Mouse (Mus musculus) heart, adult 2 months (tissue): ENCODE measurements around the gene Cntfr. TPM values are rescaled to one million over a fixed set of nuclear protein-coding genes. Genes with fewer than 3 reads are reported as not detected.
"Not testable (repeated sequence)": the region's sequence is repeated elsewhere in the genome, so short reads cannot be mapped to it uniquely, and the experiment has no call there.

Source experiments
- DNase-seq, 2 experiments: peaks; one replicate each; pipeline ENCODE4 v3.0.0; 2021
- H3K27ac ChIP-seq: fragments of 200-600 bp; 2 replicates; pipeline ENCODE4 v1.8.1; 2022
- H3K27me3 ChIP-seq: fragments of 200-500 bp; 2 replicates; pipeline ENCODE4 v1.6.1; 2012; ENCODE audit warnings: mild to moderate bottlenecking, low read length, inconsistent platforms, mixed read lengths; ENCODE audit not compliant: control insufficient read depth, insufficient read depth
- H3K36me3 ChIP-seq: fragments of 200-500 bp; 2 replicates; pipeline ENCODE4 v1.6.1; 2012; ENCODE audit warnings: low read length, inconsistent platforms; ENCODE audit not compliant: control insufficient read depth, insufficient read depth
- H3K4me1 ChIP-seq: fragments of 200-500 bp; 2 replicates; pipeline ENCODE4 v1.6.1; 2011; ENCODE audit warnings: low read length; ENCODE audit not compliant: control insufficient read depth, insufficient read depth
- H3K4me3 ChIP-seq: fragments of 200-600 bp; 2 replicates; pipeline ENCODE4 v1.8.1; 2022
- H3K79me2 ChIP-seq: fragments of 200-500 bp; replicated peaks from 2 replicates; pipeline ENCODE4 v1.6.1; 2012; ENCODE audit warnings: mild to moderate bottlenecking, inconsistent platforms, low read length, moderate library complexity, mixed read lengths; ENCODE audit not compliant: control insufficient read depth, insufficient read depth
- H3K9ac ChIP-seq: fragments of 200-500 bp; 2 replicates; pipeline ENCODE4 v1.6.1; 2012; ENCODE audit warnings: low read depth, mild to moderate bottlenecking, control low read depth, inconsistent platforms, low read length, mixed read lengths
- CTCF ChIP-seq: fragments of 200-600 bp; IDR thresholded peaks from 2 replicates; pipeline ENCODE4 v1.8.1; 2022; ENCODE audit warnings: antibody characterized with exemption, mild to moderate bottlenecking, moderate library complexity
- EP300 ChIP-seq: fragments of 200-500 bp; IDR thresholded peaks from 2 replicates; pipeline ENCODE4 v1.6.1; 2011; ENCODE audit warnings: low read depth, low read length, control low read depth; ENCODE audit not compliant: insufficient read depth
- POLR2A ChIP-seq: fragments of 200-500 bp; IDR thresholded peaks from 2 replicates; pipeline ENCODE4 v1.6.1; 2011; ENCODE audit warnings: mild to moderate bottlenecking, low read depth, low read length, control low read depth; ENCODE audit not compliant: insufficient read depth
- WGBS: fragments of 180-500 bp; shearing (Covaris S2); methylation state at CpG from one replicate; pipeline ENCODE4 v1.1.7; 2018; 5-methylcytosine and 5-hydroxymethylcytosine counted together
- intact Hi-C: fragments of 180-260 bp; cut with DNase I; formaldehyde crosslinking; loops from one replicate; pipeline ENCODE4 v1.15.1; 2025
- polyA plus RNA-seq: library from polyadenylated mRNA; depleted of rRNA; stranded (reverse); fragments of >200 nt; gene quantifications from 2 replicates; pipeline ENCODE4 v1.2.3, GENCODE M21; 2012
- total RNA-seq, 2 experiments: library from RNA; stranded (reverse); gene quantifications; 2 replicates each; pipeline ENCODE4 v1.2.3; 2021

The Cntfr gene
- total and polyA plus RNA-seq, 3 experiments, result 4.1 to 11.4 (median 5.4) TPM

DNA sequence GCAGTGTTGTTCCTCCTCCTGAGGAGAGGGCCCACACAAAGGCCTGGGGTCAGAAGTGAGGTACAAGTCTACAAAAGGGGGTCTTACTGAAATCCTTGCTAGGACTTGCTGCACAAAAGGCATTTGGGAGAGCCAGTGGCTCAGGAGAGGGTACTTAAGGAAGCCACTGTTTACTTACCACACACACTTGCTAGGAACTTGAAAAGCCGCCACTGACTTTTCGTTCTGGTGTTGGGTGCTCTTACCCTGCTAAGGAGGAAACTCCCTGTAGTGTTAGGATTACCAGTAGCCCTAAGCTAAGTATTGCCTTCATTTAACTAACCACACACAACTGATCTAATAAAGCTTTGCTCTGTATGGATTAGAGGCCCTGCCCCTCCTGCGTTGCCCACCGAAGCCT is 6.9 kb downstream of the Cntfr start:
- H3K4me3 ChIP-seq, H3K79me2 ChIP-seq, H3K27ac ChIP-seq, H3K27me3 ChIP-seq, H3K36me3 ChIP-seq, DNase-seq, intact Hi-C loops, H3K9ac ChIP-seq, H3K4me1 ChIP-seq: not testable (repeated sequence)
- WGBS, result no CpG with 5 or more reads among the region's 4 CpGs

- H3K9ac ChIP-seq, DNase-seq, intact Hi-C loops, H3K79me2 ChIP-seq, H3K4me1 ChIP-seq, H3K27ac ChIP-seq, H3K36me3 ChIP-seq, H3K4me3 ChIP-seq, H3K27me3 ChIP-seq: not testable (repeated sequence)
- WGBS, result 64% methylated on average over 1 of the region's 1 CpGs
Measured at GRCm38 (mm10) chr4:41688562-41688961, 8.3 kb downstream of the Cntfr start.

DNA sequence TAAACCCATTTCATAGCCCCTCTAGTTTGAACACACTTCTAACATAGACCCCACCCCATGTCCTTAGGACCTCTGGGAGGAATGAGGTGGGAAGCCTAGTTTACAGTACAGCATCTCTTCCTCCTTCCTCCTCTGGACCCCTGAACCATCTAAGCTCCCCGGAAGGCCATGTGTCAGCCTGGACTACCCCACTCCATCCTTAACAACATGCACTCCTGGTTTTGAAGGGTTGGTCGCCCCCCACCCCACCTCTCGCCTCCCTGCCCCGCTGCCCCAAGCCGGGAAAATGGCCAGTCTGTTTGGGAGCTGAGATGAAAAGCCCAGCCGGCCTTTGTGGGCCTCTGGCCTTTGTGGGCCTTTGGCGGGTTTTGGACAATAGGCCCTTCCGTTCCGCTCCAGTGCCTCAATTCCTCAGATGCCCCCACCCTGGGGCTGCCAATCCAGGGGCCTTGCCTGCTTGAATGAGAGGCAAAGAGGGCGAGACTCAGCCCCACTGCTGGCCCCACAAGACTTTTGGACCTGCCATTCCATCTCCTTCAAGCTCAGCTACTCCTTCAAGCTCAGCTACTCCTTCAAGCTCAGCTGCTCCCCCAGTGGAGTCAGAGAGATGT is 10.9 kb downstream of the Cntfr start:
- H3K4me3 ChIP-seq, H3K36me3 ChIP-seq, H3K9ac ChIP-seq, DNase-seq, intact Hi-C loops, H3K4me1 ChIP-seq, H3K27me3 ChIP-seq, H3K79me2 ChIP-seq, H3K27ac ChIP-seq: not testable (repeated sequence)
- WGBS, result 71% methylated on average over 9 of the region's 10 CpGs

DNA sequence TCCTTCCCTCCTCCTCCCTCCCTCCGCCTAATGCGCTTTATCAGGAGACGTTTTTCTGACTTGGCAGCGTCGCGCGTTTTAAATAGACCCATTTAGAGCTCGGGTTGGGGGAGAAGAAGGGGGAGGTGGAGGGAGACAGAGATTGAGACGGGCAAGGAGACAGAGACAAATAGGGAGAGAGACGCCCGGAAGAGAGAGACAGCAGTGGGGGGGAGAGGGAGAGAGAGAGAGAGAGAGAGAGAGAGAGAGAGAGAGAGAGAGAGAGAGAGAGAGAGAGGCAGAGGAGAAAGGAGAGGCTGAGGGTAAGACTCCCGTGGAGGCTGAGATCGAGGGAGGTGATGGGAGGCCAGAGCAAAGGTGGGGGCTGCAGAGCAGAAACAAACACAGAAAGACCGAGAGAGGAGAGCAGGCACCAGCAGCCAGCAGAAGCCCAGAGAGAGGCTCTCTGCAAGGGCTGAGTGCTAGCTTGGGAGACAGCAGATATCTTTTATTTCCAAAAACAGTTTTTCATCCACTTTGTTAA is 11.9 kb downstream of the Cntfr start:
- H3K9ac ChIP-seq, H3K27ac ChIP-seq, H3K4me3 ChIP-seq, H3K4me1 ChIP-seq, H3K79me2 ChIP-seq, intact Hi-C loops, H3K27me3 ChIP-seq, DNase-seq, H3K36me3 ChIP-seq: not testable (repeated sequence)
- 6% methylated on average over 14 of the region's 14 CpGs for WGBS

- H3K79me2 ChIP-seq, H3K36me3 ChIP-seq, H3K9ac ChIP-seq, H3K4me3 ChIP-seq, H3K4me1 ChIP-seq, H3K27me3 ChIP-seq, H3K27ac ChIP-seq, DNase-seq, intact Hi-C loops: not testable (repeated sequence)
- 6% methylated on average over 24 of the region's 27 CpGs for WGBS
Measured at GRCm38 (mm10) chr4:41684131-41684930, 12.6 kb downstream of the Cntfr start.

DNA sequence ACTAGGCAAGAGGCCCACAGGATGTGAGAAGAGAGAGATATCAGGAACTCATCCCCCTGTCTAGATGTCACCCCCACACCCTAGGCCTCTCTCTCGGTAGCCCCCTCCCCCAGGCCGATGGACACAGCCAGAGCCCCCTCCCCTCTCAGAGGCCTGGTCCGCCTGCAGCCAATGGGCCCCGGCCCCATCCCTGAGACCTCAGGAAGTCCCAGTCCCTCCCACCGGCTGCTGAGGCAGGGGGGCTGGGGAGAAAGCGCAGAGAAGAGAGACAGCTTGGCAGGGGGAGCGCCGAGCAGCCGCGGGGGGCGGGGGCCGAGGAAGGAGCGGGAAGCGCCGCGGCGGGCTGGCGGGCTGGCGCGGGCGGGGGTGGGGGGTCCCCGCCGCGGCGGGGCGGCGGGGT is 13.6 kb downstream of the Cntfr start:
- H3K36me3 ChIP-seq, DNase-seq, H3K4me3 ChIP-seq, H3K79me2 ChIP-seq, H3K27ac ChIP-seq, intact Hi-C loops, H3K4me1 ChIP-seq, H3K27me3 ChIP-seq, H3K9ac ChIP-seq: not testable (repeated sequence)
- 0% methylated on average over 2 of the region's 27 CpGs for WGBS

- intact Hi-C loops, result no loop called here
- Histone ChIP-seq H3K27ac (no peak overlapping the region), H3K36me3 (no peaks in the 10 kb centered on the region), H3K27me3 (no peaks in the 10 kb centered on the region), H3K4me3 (no peak overlapping the region), H3K9ac (no peak overlapping the region), H3K4me1 (no peaks in the 10 kb centered on the region), H3K79me2 (no peaks in the 10 kb centered on the region)
- TF ChIP-seq EP300 (no peak), CTCF (no peak), POLR2A (no peak)
- no peak for DNase-seq
- WGBS, result 48% methylated on average over 6 of the region's 6 CpGs
Measured at GRCm38 (mm10) chr4:41682789-41683188, 14.1 kb downstream of the Cntfr start.
